In genomic region chr9:44966815-44967242, GRCm38 (mm10) we compare ENCODE assay signal across 8 mouse cellular contexts. TPM values are rescaled to one million over a fixed set of nuclear protein-coding genes. Genes with fewer than 3 reads are reported as not detected.
A peak's percentile ranks its signal among the peaks of the same experiment; 100 is the strongest.
DNase-seq lines count a peak whose midpoint lies in the region; ATAC-seq and TF ChIP-seq lines count a peak whose summit lies in the region.

No protein-coding gene starts in this region.

- intact Hi-C loops in gastrocnemius, adult 2 months (cut with DNase I), result loop anchor here (1.0 to 5.0 kb wide), 2 partner anchors 45 to 131 kb away; partner anchors contain the start of gene Atp5l

- no peaks in the 10 kb centered on the region for H3K9me3 ChIP-seq in MEL (replicated peaks; ENCODE audit: insufficient read depth, low read length)
- H3K9me3 ChIP-seq in kidney, embryonic 15.5 days (replicated peaks), result no peaks in the 10 kb centered on the region
- H3K9me3 ChIP-seq in liver, embryonic 11.5 days (ENCODE audit: control insufficient read depth, low read length), result no peaks in the 10 kb centered on the region

- peaks cover 0 to 6% of the 10 kb centered on the region in 2 experiments; a peak in 2 of 4 replicates for H3K4me1 ChIP-seq in MEL (ENCODE audit: control insufficient read depth in 1 of 2, insufficient read depth in 2 of 2, low read length in 2 of 2)
- H3K4me1 ChIP-seq in kidney, embryonic 15.5 days, result peaks cover 16% of the 10 kb centered on the region
- H3K4me1 ChIP-seq in liver, embryonic 11.5 days (replicated peaks; ENCODE audit: control insufficient read depth, insufficient read depth, low read length), result peaks cover 12% of the 10 kb centered on the region; the same call in 1 of the 2 replicates

- no peak for TF ChIP-seq EP300 in MEL (IDR thresholded peaks at IDR 0.05; ENCODE audit: low read depth in 1 of 2, low read length in 2 of 2)

- peaks cover 15% of the 10 kb centered on the region for H3K79me2 ChIP-seq in MEL (ENCODE audit: control insufficient read depth, insufficient read depth, low read length, poor library complexity)

- 23% methylated on average over 3 of the region's 3 CpGs for WGBS in kidney, embryonic 15.5 days
- 19% methylated on average over 3 of the region's 3 CpGs for WGBS in liver, embryonic 11.5 days

- peak overlapping the region in 1 of 2 experiments; percentile 56; a peak in 2 of 4 replicates for H3K4me3 ChIP-seq in MEL (ENCODE audit: control insufficient read depth in 1 of 2, insufficient read depth in 1 of 2, low read depth in 2 of 2, low read length in 2 of 2)
- no peak overlapping the region; the same call in 1 of the 2 replicates for H3K4me3 ChIP-seq in gastrocnemius, adult 2 months
- no peak overlapping the region for H3K4me3 ChIP-seq in kidney, embryonic 15.5 days (replicated peaks)
- no peak overlapping the region for H3K4me3 ChIP-seq in liver, embryonic 11.5 days (ENCODE audit: low read depth, low read length)

- peak overlapping the region; percentile 67 for H3K27ac ChIP-seq in MEL (ENCODE audit: control insufficient read depth, low read depth, low read length)
- H3K27ac ChIP-seq in gastrocnemius, adult 2 months, result peak overlapping the region; percentile 98
- H3K27ac ChIP-seq in kidney, embryonic 15.5 days, result no peak overlapping the region
- H3K27ac ChIP-seq in liver, embryonic 11.5 days (ENCODE audit: low read depth, low read length), result no peak overlapping the region

- H3K36me3 ChIP-seq in MEL (ENCODE audit: control insufficient read depth in 1 of 2, insufficient read depth in 2 of 2, low read length in 2 of 2), result peaks cover 2 to 13% of the 10 kb centered on the region in 2 experiments
- H3K36me3 ChIP-seq in kidney, embryonic 15.5 days, result peaks cover 14% of the 10 kb centered on the region
- H3K36me3 ChIP-seq in liver, embryonic 11.5 days (ENCODE audit: control insufficient read depth, insufficient read depth, low read length), result 0 out of 2 replicates have a peak, but pooled peaks cover 4% of the 10 kb centered on the region

- DNase-seq in 3134 (ENCODE audit: extremely low read depth, insufficient read length, low spot score) (peak; percentile 52), MEL (ENCODE audit: low read depth, low spot score) (peak; percentile 96)
- peak; percentile 87 to 91 for DNase-seq in cerebellum, adult 18-20 months
- peak; percentile 86 for DNase-seq in gastrocnemius, adult 2 months
- DNase-seq in liver, embryonic 11.5 days (ENCODE audit: low spot score), result no peak
- peak; percentile 54 for DNase-seq in ovary, postnatal 36 days (ENCODE audit: low spot score)
- peak; percentile 79 to 85 for DNase-seq in thymus, postnatal 10 days (ENCODE audit: low spot score in 2 of 2)

- 0 out of 2 replicates have a peak, but pooled peaks have one; percentile 28 for ATAC-seq in kidney, embryonic 15.5 days (replicated peaks; ENCODE audit: low FRiP score)
- peak; percentile 40; the same call in 1 of the 2 replicates for ATAC-seq in liver, embryonic 11.5 days (replicated peaks; ENCODE audit: low FRiP score)

- peak overlapping the region; percentile 58 for H3K9ac ChIP-seq in MEL (ENCODE audit: control insufficient read depth, low read depth, low read length, poor library complexity, severe bottlenecking)
- H3K9ac ChIP-seq in kidney, embryonic 15.5 days, result no peak overlapping the region
- no peak overlapping the region for H3K9ac ChIP-seq in liver, embryonic 11.5 days (ENCODE audit: low read depth, low read length)

- peak; percentile 75 to 88 (median 82) for TF ChIP-seq CTCF in MEL (IDR thresholded peaks at IDR 0.05 in 2 of 3, conservative IDR thresholded peaks at IDR 0.05 in 1 of 3; ENCODE audit: control insufficient read depth in 1 of 3, insufficient read depth in 1 of 3, low read depth in 2 of 3, low read length in 3 of 3, poor library complexity in 1 of 3, severe bottlenecking in 1 of 3)
- TF ChIP-seq CTCF in gastrocnemius, adult 2 months (IDR thresholded peaks at IDR 0.05), result peak; percentile 99

- peak in 1 of 2 experiments; percentile 80; a peak in 2 of 4 replicates for TF ChIP-seq POLR2A in MEL (IDR thresholded peaks at IDR 0.05; ENCODE audit: control insufficient read depth in 1 of 2, insufficient read depth in 1 of 2, low read depth in 1 of 2, low read length in 2 of 2, poor library complexity in 1 of 2)

- peak; percentile 86 for TF ChIP-seq RAD21 in MEL (IDR thresholded peaks at IDR 0.05; ENCODE audit: low read depth, low read length)

- no peaks in the 10 kb centered on the region; a peak in 1 of 4 replicates for H3K27me3 ChIP-seq in MEL (ENCODE audit: control insufficient read depth in 1 of 2, insufficient read depth in 2 of 2, low read length in 2 of 2)
- peaks cover 10% of the 10 kb centered on the region for H3K27me3 ChIP-seq in kidney, embryonic 15.5 days
- peaks cover 4% of the 10 kb centered on the region; the same call in 1 of the 2 replicates for H3K27me3 ChIP-seq in liver, embryonic 11.5 days (replicated peaks; ENCODE audit: control insufficient read depth, insufficient read depth, low read length)

- H3K4me2 ChIP-seq in kidney, embryonic 15.5 days, result no peak overlapping the region
- H3K4me2 ChIP-seq in liver, embryonic 11.5 days, result no peak overlapping the region

TF ChIP-seq in MEL, 35 proteins besides CTCF, POLR2A, EP300 and RAD21 (continues in another document):
- TF ChIP-seq NELFE (IDR thresholded peaks at IDR 0.05; ENCODE audit: low read depth, low read length), result peak; percentile 54
- TF ChIP-seq MXI1 (IDR thresholded peaks at IDR 0.05; ENCODE audit: low read depth, low read length), result peak; percentile 82
- no peak for TF ChIP-seq CHD1 (IDR thresholded peaks at IDR 0.05; ENCODE audit: low read depth, low read length)
- TF ChIP-seq CHD2 (IDR thresholded peaks at IDR 0.05; ENCODE audit: low read length), result no peak
- peak; percentile 54; the same call in 1 of the 2 replicates for TF ChIP-seq TCF12 (IDR thresholded peaks at IDR 0.05; ENCODE audit: low read depth, low read length)
- peak; percentile 75 for TF ChIP-seq SMC3 (IDR thresholded peaks at IDR 0.05; ENCODE audit: low read depth, low read length)
- peak; percentile 98 for TF ChIP-seq TBP (IDR thresholded peaks at IDR 0.05; ENCODE audit: low read depth, low read length)
- peak; percentile 86 for TF ChIP-seq MYC (IDR thresholded peaks at IDR 0.05; ENCODE audit: low read depth, low read length)
- no peak for TF ChIP-seq ZKSCAN1 (IDR thresholded peaks at IDR 0.05; ENCODE audit: low read depth, low read length)
- peak; percentile 89 for TF ChIP-seq SIN3A (IDR thresholded peaks at IDR 0.05; ENCODE audit: low read length)
- TF ChIP-seq MAX (IDR thresholded peaks at IDR 0.05; ENCODE audit: low read length), result no peak
- TF ChIP-seq NRF1 (IDR thresholded peaks at IDR 0.05; ENCODE audit: insufficient read depth, low read depth, low read length, poor library complexity, severe bottlenecking), result no peak
- no peak for TF ChIP-seq MEF2A (IDR thresholded peaks at IDR 0.05; ENCODE audit: extremely low read depth, insufficient replicate concordance, low read depth, low read length, poor library complexity, severe bottlenecking)
- TF ChIP-seq MAZ (IDR thresholded peaks at IDR 0.05; ENCODE audit: low read depth, low read length), result peak; percentile 65; the same call in 1 of the 2 replicates
- TF ChIP-seq TAL1 (IDR thresholded peaks at IDR 0.05; ENCODE audit: low read length), result no peak
- TF ChIP-seq USF1 (IDR thresholded peaks at IDR 0.05; ENCODE audit: low read depth, low read length), result no peak
- 0 out of 2 replicates have a peak, but pooled peaks have one; percentile 37 for TF ChIP-seq ZNF384 (IDR thresholded peaks at IDR 0.05; ENCODE audit: low read depth, low read length)
- TF ChIP-seq E2F4 (IDR thresholded peaks at IDR 0.05; ENCODE audit: borderline replicate concordance, low read depth, low read length), result no peak
- no peak; the same call in 1 of the 2 replicates for TF ChIP-seq KAT2A (conservative IDR thresholded peaks at IDR 0.05; ENCODE audit: low read depth, low read length)

RNA-seq across cellular contexts. Expression of gene Ube4a, which starts 1.4 kb away (rescaled TPM):
- 23.3 and 24.2 TPM in 2 replicates for total RNA-seq in MEL (2012; rRNA removed)
- 10 to 100 TPM; 32.8 to 37.9 TPM for polyA plus RNA-seq in MEL (2012; ENCODE audit: insufficient read depth in 1 of 2, insufficient read length in 2 of 2, low read depth in 1 of 2, low replicate concordance in 2 of 2, missing spikeins in 1 of 2)
- 10 to 100 TPM; 40.7 to 48.2 TPM for total RNA-seq in gastrocnemius, adult 2 months (2021)
- polyA plus RNA-seq in kidney, embryonic 15.5 days (2015; fragmentation: Nextera tagmentation; extraction: Ambion mirVana), result 23.7 and 25.5 TPM in 2 replicates
- polyA plus RNA-seq in liver, embryonic 11.5 days (2014; fragmentation: Nextera tagmentation; extraction: Ambion mirVana), result 19.5 and 23.9 TPM in 2 replicates

RNA-seq across cellular contexts. Expression of gene Cd3g, which starts 13.4 kb away (rescaled TPM):
- total RNA-seq in MEL (2012; rRNA removed), result 0.35 and 0.42 TPM in 2 replicates
- under 1 TPM in 1 of 2 experiments, not detected in 1; 0.47 TPM for polyA plus RNA-seq in MEL (2012; ENCODE audit: insufficient read depth in 1 of 2, insufficient read length in 2 of 2, low read depth in 1 of 2, low replicate concordance in 2 of 2, missing spikeins in 1 of 2)
- not detected for total RNA-seq in gastrocnemius, adult 2 months (2021)
- not detected in 2 replicates for polyA plus RNA-seq in kidney, embryonic 15.5 days (2015; fragmentation: Nextera tagmentation; extraction: Ambion mirVana)
- polyA plus RNA-seq in liver, embryonic 11.5 days (2014; fragmentation: Nextera tagmentation; extraction: Ambion mirVana), result 0.23 and 0.55 TPM in 2 replicates

RNA-seq across cellular contexts. Expression of gene Cd3d, which starts 14.8 kb away (rescaled TPM):
- total RNA-seq in MEL (2012; rRNA removed), result 0.10 TPM in 1 of 2 replicates, not detected in the other
- polyA plus RNA-seq in MEL (2012; ENCODE audit: insufficient read depth in 1 of 2, insufficient read length in 2 of 2, low read depth in 1 of 2, low replicate concordance in 2 of 2, missing spikeins in 1 of 2), result not detected
- total RNA-seq in gastrocnemius, adult 2 months (2021), result not detected
- not detected in 2 replicates for polyA plus RNA-seq in kidney, embryonic 15.5 days (2015; fragmentation: Nextera tagmentation; extraction: Ambion mirVana)
- polyA plus RNA-seq in liver, embryonic 11.5 days (2014; fragmentation: Nextera tagmentation; extraction: Ambion mirVana), result not detected in 2 replicates

RNA-seq across cellular contexts. Expression of gene Cd3e, which starts 42.6 kb away (rescaled TPM):
- not detected in 2 replicates for total RNA-seq in MEL (2012; rRNA removed)
- not detected for polyA plus RNA-seq in MEL (2012; ENCODE audit: insufficient read depth in 1 of 2, insufficient read length in 2 of 2, low read depth in 1 of 2, low replicate concordance in 2 of 2, missing spikeins in 1 of 2)
- total RNA-seq in gastrocnemius, adult 2 months (2021), result not detected
- 0.28 TPM in 1 of 2 replicates, not detected in the other for polyA plus RNA-seq in kidney, embryonic 15.5 days (2015; fragmentation: Nextera tagmentation; extraction: Ambion mirVana)
- polyA plus RNA-seq in liver, embryonic 11.5 days (2014; fragmentation: Nextera tagmentation; extraction: Ambion mirVana), result not detected in 2 replicates

RNA-seq across cellular contexts. Expression of gene Atp5l, which starts 46.3 kb away (rescaled TPM):
- 719 and 722 TPM in 2 replicates for total RNA-seq in MEL (2012; rRNA removed)
- 100 to 1,000 TPM in 1 of 2 experiments, not detected in 1; 320 TPM for polyA plus RNA-seq in MEL (2012; ENCODE audit: insufficient read depth in 1 of 2, insufficient read length in 2 of 2, low read depth in 1 of 2, low replicate concordance in 2 of 2, missing spikeins in 1 of 2)
- total RNA-seq in gastrocnemius, adult 2 months (2021), result 100 to 1,000 TPM; 668 to 937 TPM
- polyA plus RNA-seq in kidney, embryonic 15.5 days (2015; fragmentation: Nextera tagmentation; extraction: Ambion mirVana), result 714 and 843 TPM in 2 replicates
- polyA plus RNA-seq in liver, embryonic 11.5 days (2014; fragmentation: Nextera tagmentation; extraction: Ambion mirVana), result 671 and 713 TPM in 2 replicates

Comparison
In these comparisons a context has a peak if more than half of its experiments do, and no peak if none do; other contexts are left out.
1. H3K27ac ChIP-seq: peak in MEL (single experiment) and gastrocnemius, adult 2 months (single experiment); none in kidney, embryonic 15.5 days (single experiment) and liver, embryonic 11.5 days (single experiment).